In genomic region chrX:99198961-99199631, GRCm38 (mm10) we compare ENCODE assay signal across 8 mouse cellular contexts.
DNase-seq lines count a peak whose midpoint lies in the region; ATAC-seq and TF ChIP-seq lines count a peak whose summit lies in the region.

No protein-coding gene starts in this region.

- H3K27me3 ChIP-seq in hindbrain, embryonic 16.5 days (replicated peaks; ENCODE audit: control insufficient read depth, insufficient read depth, low read length): peaks cover 5% of the 10 kb centered on the region; the same call in 1 of the 2 replicates

- peak; percentile 92 for ATAC-seq in hindbrain, embryonic 16.5 days

- peak overlapping the region; percentile 87 for H3K27ac ChIP-seq in gastrocnemius, adult 2 months
- H3K27ac ChIP-seq in hindbrain, embryonic 16.5 days (ENCODE audit: low read depth, low read length): peak overlapping the region; percentile 77

- peak overlapping the region; percentile 55 for H3K4me2 ChIP-seq in hindbrain, embryonic 16.5 days (ENCODE audit: low read length)

- H3K4me3 ChIP-seq in gastrocnemius, adult 2 months: peak overlapping the region; percentile 66
- peak overlapping the region; percentile 20; the same call in 1 of the 2 replicates for H3K4me3 ChIP-seq in hindbrain, embryonic 16.5 days (ENCODE audit: low read length)

- WGBS in hindbrain, embryonic 16.5 days: 19% methylated on average over 29 of the region's 29 CpGs

- no peaks in the 10 kb centered on the region for H3K9me3 ChIP-seq in hindbrain, embryonic 16.5 days (ENCODE audit: control insufficient read depth, low read length)

- peaks cover 6% of the 10 kb centered on the region for H3K4me1 ChIP-seq in hindbrain, embryonic 16.5 days (ENCODE audit: control insufficient read depth, insufficient read depth, low read depth, low read length)

- DNase-seq in ovary, adult 18-20 months (ENCODE audit: low spot score): peak; percentile 73
- DNase-seq in ovary, postnatal 10 days (ENCODE audit: low spot score): no peak
- peak; percentile 41 to 59 for DNase-seq in cerebellum, postnatal 14 days
- peak; percentile 65 for DNase-seq in gastrocnemius, adult 2 months
- peak; percentile 22 to 38 for DNase-seq in left cerebral cortex, adult 18-20 months (ENCODE audit: low spot score in 2 of 2)
- peak; percentile 87 for DNase-seq in lung, postnatal 25 days (ENCODE audit: low spot score)
- DNase-seq in right cerebral cortex, postnatal 10 days (ENCODE audit: low spot score in 2 of 2): peak; percentile 69 to 75

- intact Hi-C loops in gastrocnemius, adult 2 months (cut with DNase I): loop anchor here (5.0 kb wide), 1 partner anchor 62 kb away; the partner anchor contains the start of gene Efnb1

- H3K9ac ChIP-seq in hindbrain, embryonic 16.5 days (ENCODE audit: low read depth, low read length): peak overlapping the region; percentile 51

- no peaks in the 10 kb centered on the region for H3K36me3 ChIP-seq in hindbrain, embryonic 16.5 days (ENCODE audit: control insufficient read depth, insufficient read depth, low read length)

- TF ChIP-seq CTCF in gastrocnemius, adult 2 months (IDR thresholded peaks at IDR 0.05): no peak
